28 mouse cellular contexts compared by ENCODE assay signal in genomic region chr6:143706451-143706850, GRCm38 (mm10).
DNase-seq lines count a peak whose midpoint lies in the region; ATAC-seq lines count a peak whose summit lies in the region.
"Had no signal": no experiment of that assay in that cellular context is flagged by ENCODE, and none has a peak within 500 bp of the region (broad histone marks: within the 10 kb centered on the region; RNA-seq: fewer than 3 reads in every experiment).

No protein-coding gene starts in this region.

- 0 out of 2 replicates have a peak, but pooled peaks have one; percentile 11 for ATAC-seq in neural tube, embryonic 13.5 days (ENCODE audit: low read depth)
- ATAC-seq: CD4-positive, CD25-positive, alpha-beta regulatory T cell, adult 4 months; forebrain, embryonic 14.5 days; forebrain, embryonic 16.5 days had no signal

- 17% methylated on average over 10 of the region's 10 CpGs for WGBS in neural tube, embryonic 13.5 days

- peaks cover 12% of the 10 kb centered on the region for H3K4me1 ChIP-seq in neural tube, embryonic 13.5 days (replicated peaks)
- H3K4me1 ChIP-seq: embryonic facial prominence, embryonic 15.5 days had no signal

- no peak overlapping the region for H3K4me3 ChIP-seq in neural tube, embryonic 13.5 days
- H3K4me3 ChIP-seq: embryonic facial prominence, embryonic 13.5 days; embryonic facial prominence, embryonic 15.5 days; erythroblast, embryonic 14.5 days; forebrain, embryonic 10.5 days; forebrain, embryonic 12.5 days had no signal

- H3K9me3 ChIP-seq in neural tube, embryonic 13.5 days: no peaks in the 10 kb centered on the region
- H3K9me3 ChIP-seq: embryonic facial prominence, embryonic 13.5 days; embryonic facial prominence, embryonic 15.5 days; forebrain, embryonic 10.5 days; forebrain, embryonic 12.5 days had no signal

- intact Hi-C loops in gastrocnemius, postnatal 36 days (cut with DNase I): no loop called here

- H3K36me3 ChIP-seq in neural tube, embryonic 13.5 days: no peaks in the 10 kb centered on the region
- H3K36me3 ChIP-seq: embryonic facial prominence, embryonic 13.5 days; embryonic facial prominence, embryonic 15.5 days; forebrain, embryonic 10.5 days; forebrain, embryonic 12.5 days; G1E had no signal

- no peak overlapping the region for H3K27ac ChIP-seq in neural tube, embryonic 13.5 days (replicated peaks)
- H3K27ac ChIP-seq: embryonic facial prominence, embryonic 13.5 days; embryonic facial prominence, embryonic 15.5 days; forebrain, embryonic 10.5 days; forebrain, embryonic 12.5 days had no signal

- H3K4me2 ChIP-seq in neural tube, embryonic 13.5 days: no peak overlapping the region
- H3K4me2 ChIP-seq: embryonic facial prominence, embryonic 13.5 days; embryonic facial prominence, embryonic 15.5 days; forebrain, embryonic 12.5 days had no signal

- peaks cover 7% of the 10 kb centered on the region; the same call in 1 of the 2 replicates for H3K27me3 ChIP-seq in neural tube, embryonic 13.5 days
- H3K27me3 ChIP-seq: CH12.LX; embryonic facial prominence, embryonic 13.5 days; embryonic facial prominence, embryonic 15.5 days; forebrain, embryonic 12.5 days had no signal

- no peak overlapping the region for H3K9ac ChIP-seq in neural tube, embryonic 13.5 days
- H3K9ac ChIP-seq: embryonic facial prominence, embryonic 13.5 days; embryonic facial prominence, embryonic 15.5 days; forebrain, embryonic 12.5 days had no signal

- DNase-seq in embryo, embryonic 10.5 days (ENCODE audit: low spot score): peak; percentile 19
- no peak for DNase-seq in embryo, embryonic 10 days (ENCODE audit: low spot score)
- DNase-seq in neural tube, embryonic 10.5 days (ENCODE audit: extremely low spot score, low spot score): no peak
- DNase-seq in retina, embryonic 14.5 days (ENCODE audit: low spot score): peak; percentile 69
- no peak for DNase-seq in gastrocnemius, postnatal 36 days
- DNase-seq in lung, postnatal 4 days: no peak
- DNase-seq: adrenal gland, adult 2 months; adrenal gland, postnatal 10 days; adrenal gland, postnatal 25 days; B cell, adult 2 months; cerebellum, adult 11 months; cerebellum, adult 18-20 months; cerebellum, adult 8-10 months; cerebellum, adult 9-11 months; cerebellum, postnatal 14 days; cerebellum, postnatal 36 days; embryo, embryonic 11 days had no signal

Comparison
In these comparisons a context has a peak if more than half of its experiments do, and no peak if none do; other contexts are left out.
1. DNase-seq: peak in embryo, embryonic 10.5 days (single experiment) and retina, embryonic 14.5 days (single experiment); none in embryo, embryonic 10 days (single experiment), neural tube, embryonic 10.5 days (single experiment), gastrocnemius, postnatal 36 days (0 of 2) and lung, postnatal 4 days (0 of 2).